Mouse (Mus musculus) intestine, embryonic 15.5 days (tissue): Measurements from ENCODE around the gene Krtap3-1. TPM values are rescaled to one million over a fixed set of nuclear protein-coding genes. Genes with fewer than 3 reads are reported as not detected.
"Not testable (repeated sequence)": the region's sequence is repeated elsewhere in the genome, so short reads cannot be mapped to it uniquely, and the experiment has no call there.

Source experiments
- ATAC-seq: fragments of 200-750 bp; cut with Nextera tagmentation; 2 replicates; pipeline ENCODE4 v1.8.0; 2017; ENCODE audit warnings: moderate TSS enrichment, moderate library complexity
- H3K27ac ChIP-seq: fragments of 300-500 bp; sonication (generic); 2 replicates; pipeline ENCODE4 v1.5.1; 2015; ENCODE audit warnings: mild to moderate bottlenecking, inconsistent platforms
- H3K27me3 ChIP-seq: fragments of 300-500 bp; sonication (generic); replicated peaks from 2 replicates; pipeline ENCODE4 v1.6.1; 2015; ENCODE audit warnings: inconsistent platforms
- H3K36me3 ChIP-seq: fragments of 300-500 bp; sonication (generic); 2 replicates; pipeline ENCODE4 v1.6.1; 2015; ENCODE audit warnings: inconsistent platforms
- H3K4me1 ChIP-seq: fragments of 300-500 bp; sonication (generic); replicated peaks from 2 replicates; pipeline ENCODE4 v1.6.1; 2015; ENCODE audit warnings: inconsistent platforms
- H3K4me2 ChIP-seq: fragments of 300-500 bp; sonication (generic); replicated peaks from 2 replicates; pipeline ENCODE4 v1.6.1; 2015; ENCODE audit warnings: mild to moderate bottlenecking, inconsistent platforms
- H3K4me3 ChIP-seq: fragments of 300-500 bp; sonication (generic); replicated peaks from 2 replicates; pipeline ENCODE4 v1.5.1; 2015; ENCODE audit warnings: inconsistent platforms
- H3K9ac ChIP-seq: fragments of 300-500 bp; sonication (generic); 2 replicates; pipeline ENCODE4 v1.6.1; 2015; ENCODE audit warnings: inconsistent platforms
- H3K9me3 ChIP-seq: fragments of 300-500 bp; sonication (generic); 2 replicates; pipeline ENCODE4 v1.6.1; 2016; ENCODE audit warnings: inconsistent platforms
- WGBS: fragments of 180-500 bp; shearing (Covaris S2); methylation state at CpG from one replicate; pipeline ENCODE4 v1.1.7; 2015; 5-methylcytosine and 5-hydroxymethylcytosine counted together
- polyA plus RNA-seq: library from polyadenylated mRNA; unstranded; fragments of >200 nt; fragmentation: Nextera tagmentation; extraction: Ambion mirVana; gene quantifications from 2 replicates; pipeline ENCODE4 v1.2.1, GENCODE M21; 2015

The Krtap3-1 gene
- polyA plus RNA-seq = 0.30 TPM in 1 of 2 replicates, not detected in the other

DNA sequence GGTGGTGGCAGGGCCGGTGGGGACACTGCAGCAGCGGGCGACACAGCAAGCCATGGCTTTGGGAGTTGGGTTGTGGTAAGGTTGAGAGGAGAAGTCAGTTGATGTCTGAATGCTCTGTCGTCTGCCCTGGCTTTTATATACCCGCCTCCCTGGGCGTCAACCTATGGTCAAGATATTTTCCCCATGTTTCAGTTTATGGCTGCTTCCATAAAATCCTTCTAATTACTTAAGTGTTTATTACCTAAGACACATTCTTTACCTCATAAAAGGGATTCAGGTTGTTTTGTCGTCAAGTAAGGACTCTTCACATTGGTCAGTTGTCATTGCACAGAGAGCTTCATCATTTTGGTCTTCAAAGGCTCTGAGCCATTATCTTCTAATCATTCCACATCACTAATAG, at the start of gene Krtap3-1:
Krtap3-1 (minus strand) TSS at position 101 of the 400 bp plus-strand sequence.
- WGBS = 77% methylated on average over 7 of the region's 7 CpGs

DNA sequence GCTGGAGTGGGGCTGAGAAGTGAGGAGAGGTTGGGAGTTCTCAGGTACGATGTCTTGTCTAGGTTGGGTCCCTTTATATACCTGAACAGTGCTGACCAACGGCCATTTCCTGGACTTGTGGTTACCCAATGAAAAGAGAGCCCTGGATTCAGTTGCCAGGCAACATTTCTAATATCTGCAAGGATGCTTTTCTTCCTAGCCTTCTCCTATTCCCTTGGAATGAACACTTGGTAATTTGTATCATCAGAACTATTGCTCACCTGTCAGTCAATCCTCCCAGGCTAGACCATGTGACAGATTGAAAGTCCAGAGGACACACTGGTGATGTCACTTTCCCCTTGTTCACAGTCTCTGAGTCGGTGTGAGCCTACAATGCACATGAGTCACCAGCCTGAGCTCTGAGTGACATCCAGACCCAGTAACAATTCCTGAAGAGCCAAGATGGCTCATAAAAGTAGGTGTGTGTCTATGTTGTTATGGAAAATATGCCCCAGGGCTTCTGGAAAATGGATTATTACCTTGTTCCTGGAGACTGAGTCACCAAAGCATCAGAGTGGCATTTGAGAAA, 48.5 kb upstream of the Krtap3-1 start, which contains the start of gene Krtap2-4:
Krtap2-4 (minus strand) TSS at position 51 of the 568 bp plus-strand sequence.
- H3K27me3 ChIP-seq = no peaks in the 10 kb centered on the region
- no peaks in the 10 kb centered on the region for H3K4me1 ChIP-seq
- no peaks in the 10 kb centered on the region for H3K9me3 ChIP-seq
- no peaks in the 10 kb centered on the region for H3K36me3 ChIP-seq
- H3K27ac ChIP-seq = no peak within 1 kb of the TSS
- H3K9ac ChIP-seq = no peak within 1 kb of the TSS
- 68% methylated on average over 3 of the region's 3 CpGs for WGBS
- no peak within 1 kb of the TSS for H3K4me3 ChIP-seq
- H3K4me2 ChIP-seq = no peak within 1 kb of the TSS
- peak; percentile 62; the same call in 1 of the 2 replicates for ATAC-seq

More for the DNA sequence above, at the start of gene Krtap3-1:
- no peak within 1 kb of the TSS for H3K27ac ChIP-seq
- H3K4me2 ChIP-seq = no peak within 1 kb of the TSS
- no peaks in the 10 kb centered on the region for H3K9me3 ChIP-seq
- no peak for ATAC-seq
- H3K36me3 ChIP-seq = no peaks in the 10 kb centered on the region
- H3K4me1 ChIP-seq = no peaks in the 10 kb centered on the region
- H3K27me3 ChIP-seq = no peaks in the 10 kb centered on the region
- no peak within 1 kb of the TSS for H3K4me3 ChIP-seq
- H3K9ac ChIP-seq = no peak within 1 kb of the TSS

DNA sequence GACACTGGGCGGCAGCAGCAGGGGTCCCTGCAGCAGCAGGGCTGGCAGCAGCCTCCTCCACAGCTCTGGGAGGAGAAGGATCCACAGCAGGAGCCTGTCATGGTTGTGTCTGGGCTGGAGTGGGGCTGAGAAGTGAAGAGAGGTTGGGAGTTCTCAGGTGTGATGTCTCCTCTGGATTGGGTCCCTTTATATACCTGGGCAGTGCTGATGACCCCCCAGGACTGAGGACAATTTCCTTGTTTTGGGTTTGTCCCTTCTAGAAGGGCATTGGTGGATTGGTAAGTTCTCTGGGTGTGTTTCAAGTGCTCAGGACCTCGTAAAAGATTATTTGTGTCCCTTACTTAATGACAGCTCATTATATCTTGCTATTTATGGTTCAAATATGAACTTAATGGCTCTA, 43.7 kb upstream of the Krtap3-1 start, which contains the start of gene Gm11937:
Gm11937 (minus strand) TSS at position 101 of the 400 bp plus-strand sequence.
- WGBS = 45% methylated on average over 1 of the region's 2 CpGs
- not testable (repeated sequence) for H3K4me2 ChIP-seq, H3K27ac ChIP-seq, H3K27me3 ChIP-seq, H3K4me1 ChIP-seq, H3K4me3 ChIP-seq, H3K9me3 ChIP-seq, H3K36me3 ChIP-seq, ATAC-seq, H3K9ac ChIP-seq

DNA sequence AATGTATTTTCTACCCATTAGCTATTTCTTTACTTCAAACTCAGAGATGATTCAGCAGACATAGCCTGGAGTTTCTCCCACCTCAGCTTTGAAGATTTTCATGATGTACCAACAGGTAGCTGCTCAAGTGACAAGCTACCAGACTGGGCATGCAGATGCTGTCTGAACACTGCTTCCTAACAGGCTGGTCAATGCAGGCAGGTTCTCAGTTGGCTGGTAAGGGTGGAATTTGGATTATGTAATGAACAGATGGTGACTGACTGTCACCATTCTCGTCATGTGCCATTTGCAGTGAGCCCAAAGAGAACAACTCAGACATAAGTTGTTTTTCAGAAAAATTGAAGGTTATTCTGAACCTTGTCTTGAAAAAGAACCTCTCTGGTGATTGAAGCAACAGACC, 42.7 kb upstream of the Krtap3-1 start:
- Histone ChIP-seq H3K9ac (no peak overlapping the region), H3K9me3 (no peaks in the 10 kb centered on the region), H3K4me1 (no peaks in the 10 kb centered on the region), H3K36me3 (no peaks in the 10 kb centered on the region), H3K27ac (no peak overlapping the region), H3K4me3 (no peak overlapping the region), H3K27me3 (no peaks in the 10 kb centered on the region), H3K4me2 (no peak overlapping the region)
- WGBS = 71% methylated on average over 1 of the region's 1 CpGs
- no peak for ATAC-seq

DNA sequence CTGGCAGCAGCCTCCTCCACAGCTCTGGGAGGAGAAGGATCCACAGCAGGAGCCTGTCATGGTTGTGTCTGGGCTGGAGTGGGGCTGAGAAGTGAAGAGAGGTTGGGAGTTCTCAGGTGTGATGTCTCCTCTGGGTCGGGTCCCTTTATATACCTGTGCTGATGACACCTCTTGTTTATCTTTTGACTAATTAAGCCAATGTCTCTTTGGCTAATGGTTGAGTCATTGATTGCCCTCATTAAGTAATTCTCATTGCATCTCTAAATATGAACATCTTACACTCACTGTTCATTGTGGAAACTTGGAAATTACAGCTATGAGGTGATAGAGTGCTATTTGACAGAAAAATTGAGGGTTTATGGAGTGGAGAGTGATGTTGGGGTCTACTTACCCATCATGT, 36.8 kb upstream of the Krtap3-1 start, which contains the start of gene Gm11938:
Gm11938 (minus strand) TSS at position 101 of the 400 bp plus-strand sequence.
- H3K27ac ChIP-seq, H3K27me3 ChIP-seq, H3K4me1 ChIP-seq, H3K36me3 ChIP-seq, H3K4me3 ChIP-seq, H3K9ac ChIP-seq, H3K4me2 ChIP-seq, H3K9me3 ChIP-seq, ATAC-seq: not testable (repeated sequence)
- 42% methylated on average over 1 of the region's 1 CpGs for WGBS

DNA sequence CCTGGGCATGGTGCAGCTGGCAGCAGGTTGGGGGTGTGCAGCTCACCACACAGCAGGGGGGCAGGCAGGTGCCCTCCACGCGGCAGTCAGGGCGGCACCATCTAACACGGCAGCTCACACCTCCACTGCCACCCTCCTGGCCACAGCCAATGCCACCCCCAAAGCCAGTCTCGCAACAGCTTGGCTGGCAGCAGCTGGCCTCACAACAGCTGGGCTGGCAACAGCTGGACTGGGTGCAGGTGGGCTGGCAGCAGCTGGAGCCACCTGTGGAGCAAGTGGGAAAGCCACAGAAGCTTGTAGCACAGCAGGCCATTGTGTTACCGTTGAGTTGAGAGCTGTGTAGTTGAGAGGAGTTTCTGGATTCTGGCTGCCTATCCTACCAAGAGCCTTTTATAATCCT, 31.3 kb upstream of the Krtap3-1 start, which contains the start of gene Krtap9-3:
Krtap9-3 (minus strand) TSS at position 364 of the 400 bp plus-strand sequence.
- H3K4me3 ChIP-seq, H3K4me2 ChIP-seq, ATAC-seq, H3K27me3 ChIP-seq, H3K36me3 ChIP-seq, H3K27ac ChIP-seq, H3K9ac ChIP-seq, H3K4me1 ChIP-seq, H3K9me3 ChIP-seq: not testable (repeated sequence)
- 77% methylated on average over 6 of the region's 6 CpGs for WGBS

DNA sequence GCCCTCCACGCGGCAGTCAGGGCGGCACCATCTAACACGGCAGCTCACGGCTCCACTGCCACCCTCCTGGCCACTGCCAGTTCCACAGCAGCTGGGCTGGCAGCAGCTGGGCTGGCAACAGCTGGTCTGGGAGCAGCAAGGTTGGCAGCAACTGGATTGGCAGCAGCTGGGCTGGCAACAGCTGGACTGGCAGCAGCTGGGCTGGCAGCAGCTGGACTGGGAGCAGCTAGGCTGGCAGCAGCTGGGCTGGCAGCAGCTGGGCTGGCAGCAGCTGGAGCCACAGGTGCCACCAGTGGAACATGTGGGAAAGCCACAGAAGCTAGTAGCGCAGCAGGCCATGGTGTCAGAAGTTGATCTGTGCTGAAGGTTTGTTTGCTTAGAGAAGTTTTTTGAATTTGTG, 24.6 kb upstream of the Krtap3-1 start, which contains the start of gene Krtap1-3:
Krtap1-3 (minus strand) TSS at position 359 of the 400 bp plus-strand sequence.
- ATAC-seq = no peak
- H3K36me3 ChIP-seq = no peaks in the 10 kb centered on the region
- no peaks in the 10 kb centered on the region for H3K4me1 ChIP-seq
- no peak within 1 kb of the TSS for H3K4me3 ChIP-seq
- WGBS = 90% methylated on average over 6 of the region's 6 CpGs
- H3K9ac ChIP-seq = no peak within 1 kb of the TSS
- H3K27me3 ChIP-seq = no peaks in the 10 kb centered on the region
- no peak within 1 kb of the TSS for H3K4me2 ChIP-seq
- H3K9me3 ChIP-seq = no peaks in the 10 kb centered on the region
- no peak within 1 kb of the TSS for H3K27ac ChIP-seq

DNA sequence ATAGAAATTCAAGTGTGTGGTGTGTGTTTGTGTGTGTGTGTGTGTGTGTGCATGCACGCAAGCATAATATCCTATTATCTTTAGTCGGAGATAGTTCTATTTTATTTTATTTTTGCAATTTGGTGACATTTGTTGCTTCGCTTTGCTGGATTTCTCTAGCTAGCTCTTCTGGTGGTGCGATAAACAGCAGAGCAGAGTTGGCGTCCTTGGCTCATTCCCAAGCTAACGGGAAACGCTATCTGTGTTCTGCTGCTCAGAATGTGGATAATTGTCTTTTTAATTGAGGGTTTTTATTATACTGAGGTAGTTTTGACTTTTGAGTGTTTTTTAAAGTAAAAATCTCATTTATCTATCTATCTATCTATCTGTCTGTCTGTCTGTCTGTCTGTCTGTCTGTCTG, 18.7 kb upstream of the Krtap3-1 start:
- no peaks in the 10 kb centered on the region for H3K36me3 ChIP-seq
- ATAC-seq = no peak
- H3K27me3 ChIP-seq = no peaks in the 10 kb centered on the region
- no peak overlapping the region for H3K4me3 ChIP-seq
- H3K4me1 ChIP-seq = no peaks in the 10 kb centered on the region
- no peak overlapping the region for H3K9ac ChIP-seq
- 78% methylated on average over 7 of the region's 7 CpGs for WGBS
- no peak overlapping the region for H3K27ac ChIP-seq
- H3K4me2 ChIP-seq = no peak overlapping the region
- no peaks in the 10 kb centered on the region for H3K9me3 ChIP-seq

DNA sequence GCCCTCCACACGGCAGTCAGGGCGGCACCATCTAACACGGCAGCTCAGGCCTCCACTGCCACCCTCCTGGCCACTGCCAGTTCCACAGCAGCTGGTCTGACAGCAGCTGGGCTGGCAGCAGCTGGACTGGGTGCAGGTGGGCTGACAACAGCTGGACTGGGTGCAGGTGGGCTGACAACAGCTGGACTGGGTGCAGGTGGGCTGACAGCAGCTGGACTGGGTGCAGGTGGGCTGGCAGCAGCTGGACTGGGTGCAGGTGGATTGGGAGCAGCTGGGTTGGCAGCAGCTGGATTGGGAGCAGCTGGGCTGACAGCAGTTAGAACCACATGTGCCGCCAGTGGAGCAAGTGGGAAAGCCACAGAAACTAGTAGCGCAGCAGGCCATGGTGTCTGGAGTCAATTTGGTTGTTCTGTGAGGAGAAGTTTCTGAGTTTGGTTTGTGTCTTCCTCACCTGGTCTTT, 16.8 kb upstream of the Krtap3-1 start, which contains the start of gene Krtap1-4:
Krtap1-4 (minus strand) TSS at position 410 of the 460 bp plus-strand sequence.
- Histone ChIP-seq H3K9me3 (no peaks in the 10 kb centered on the region), H3K36me3 (no peaks in the 10 kb centered on the region), H3K27ac (no peak within 1 kb of the TSS), H3K27me3 (no peaks in the 10 kb centered on the region), H3K9ac (no peak within 1 kb of the TSS), H3K4me2 (no peak within 1 kb of the TSS), H3K4me3 (no peak within 1 kb of the TSS), H3K4me1 (no peaks in the 10 kb centered on the region)
- ATAC-seq = no peak
- WGBS = 79% methylated on average over 5 of the region's 5 CpGs

DNA sequence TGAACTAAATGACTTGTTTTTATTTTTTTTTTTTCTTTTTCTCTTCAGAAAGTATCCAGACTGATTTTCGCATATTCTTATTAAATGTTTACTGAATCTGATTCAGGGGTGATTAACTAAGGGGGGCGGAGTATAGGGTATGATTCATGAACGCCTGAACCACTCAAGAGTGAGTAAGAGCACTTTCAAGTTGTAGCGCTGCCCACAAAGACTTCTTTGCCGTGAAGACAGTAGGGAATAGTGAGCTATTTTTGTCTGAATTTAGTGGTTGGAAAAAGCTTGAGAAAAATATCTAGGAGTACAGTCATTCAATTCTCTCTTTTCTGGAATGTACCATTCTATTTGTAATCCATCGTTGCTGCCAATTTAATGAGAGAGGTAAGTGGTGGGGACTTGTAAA, 15.1 kb upstream of the Krtap3-1 start:
- H3K9me3 ChIP-seq = no peaks in the 10 kb centered on the region
- no peak overlapping the region for H3K27ac ChIP-seq
- no peaks in the 10 kb centered on the region for H3K27me3 ChIP-seq
- no peak overlapping the region for H3K4me3 ChIP-seq
- H3K4me1 ChIP-seq = no peaks in the 10 kb centered on the region
- no peaks in the 10 kb centered on the region for H3K36me3 ChIP-seq
- no peak overlapping the region for H3K9ac ChIP-seq
- WGBS = 88% methylated on average over 6 of the region's 6 CpGs
- H3K4me2 ChIP-seq = no peak overlapping the region
- no peak for ATAC-seq

DNA sequence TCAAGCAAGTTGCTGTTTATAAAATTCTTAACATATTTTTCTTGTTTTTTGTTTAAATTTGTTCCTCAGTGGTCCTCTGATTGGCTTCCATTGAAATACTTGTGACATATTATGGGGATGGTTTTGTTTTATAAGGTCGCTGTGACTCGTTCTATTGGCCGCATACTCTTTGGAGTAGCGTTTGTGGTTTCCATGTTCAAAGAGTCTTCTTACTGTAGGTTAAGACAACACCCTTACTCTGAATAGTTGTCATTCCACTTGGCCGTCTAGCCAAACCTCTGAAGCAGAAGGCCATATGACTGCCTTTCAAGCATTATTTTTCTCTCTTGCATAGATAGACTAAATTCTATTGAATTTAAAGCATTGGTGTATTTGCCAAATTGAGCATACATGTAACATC, 14.6 kb upstream of the Krtap3-1 start:
- no peaks in the 10 kb centered on the region for H3K36me3 ChIP-seq
- H3K4me2 ChIP-seq = no peak overlapping the region
- WGBS = 95% methylated on average over 5 of the region's 5 CpGs
- ATAC-seq = no peak
- no peaks in the 10 kb centered on the region for H3K9me3 ChIP-seq
- no peak overlapping the region for H3K4me3 ChIP-seq
- no peak overlapping the region for H3K9ac ChIP-seq
- H3K4me1 ChIP-seq = no peaks in the 10 kb centered on the region
- H3K27me3 ChIP-seq = no peaks in the 10 kb centered on the region
- H3K27ac ChIP-seq = no peak overlapping the region

DNA sequence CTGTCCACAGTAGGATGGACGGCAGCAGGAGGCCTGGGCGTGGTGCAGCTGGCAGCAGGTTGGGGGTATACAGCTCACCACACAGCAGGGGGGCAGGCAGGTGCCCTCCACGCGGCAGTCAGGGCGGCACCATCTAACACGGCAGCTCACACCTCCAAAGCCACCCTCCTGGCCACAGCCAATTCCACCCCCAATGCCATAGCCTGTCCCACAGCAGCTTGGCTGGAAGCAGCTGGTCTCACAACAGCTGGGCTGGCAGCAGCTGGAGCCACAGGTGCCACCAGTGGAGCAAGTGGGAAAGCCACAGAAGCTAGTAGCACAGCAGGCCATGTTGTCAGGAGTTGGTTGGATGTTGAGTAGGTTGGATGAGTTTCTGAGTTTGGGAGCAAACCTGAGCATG, 14.2 kb upstream of the Krtap3-1 start, which contains the start of gene Krtap1-5:
Krtap1-5 (minus strand) TSS at position 381 of the 400 bp plus-strand sequence.
- Histone ChIP-seq H3K9me3 (no peaks in the 10 kb centered on the region), H3K4me1 (no peaks in the 10 kb centered on the region), H3K27me3 (no peaks in the 10 kb centered on the region), H3K4me3 (no peak within 1 kb of the TSS), H3K36me3 (no peaks in the 10 kb centered on the region), H3K27ac (no peak within 1 kb of the TSS), H3K9ac (no peak within 1 kb of the TSS), H3K4me2 (no peak within 1 kb of the TSS)
- no peak for ATAC-seq
- WGBS = 95% methylated on average over 6 of the region's 6 CpGs

DNA sequence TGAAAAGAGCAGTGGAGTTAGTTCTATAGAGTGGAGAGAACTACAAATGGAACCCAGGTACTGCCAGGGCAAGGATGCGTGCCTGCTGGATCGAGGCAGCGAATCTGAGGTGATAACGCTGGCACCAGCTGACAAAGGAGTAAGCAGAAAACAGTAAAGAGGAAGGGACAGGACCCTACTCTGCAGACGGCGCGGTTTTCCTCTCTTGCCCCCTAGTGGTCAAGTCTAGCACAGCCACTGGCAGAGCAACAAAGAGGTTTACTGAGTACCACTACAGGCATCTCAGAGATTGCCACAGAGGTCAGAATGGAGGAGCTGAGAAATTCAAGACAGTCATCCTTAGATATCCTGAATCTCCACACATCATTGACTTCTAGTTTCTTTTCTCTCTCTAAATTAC, 7.7 kb upstream of the Krtap3-1 start:
- H3K9me3 ChIP-seq = no peaks in the 10 kb centered on the region
- H3K4me3 ChIP-seq = no peak overlapping the region
- H3K36me3 ChIP-seq = no peaks in the 10 kb centered on the region
- whole genome bisulfite sequencing = 2% methylated on average over 7 of the region's 7 CpGs
- no peak overlapping the region for H3K9ac ChIP-seq
- peak; percentile 75; the same call in 1 of the 2 replicates for ATAC-seq
- no peaks in the 10 kb centered on the region for H3K27me3 ChIP-seq
- peak overlapping the region; percentile 40; the same call in 1 of the 2 replicates for H3K4me2 ChIP-seq
- H3K27ac ChIP-seq = no peak overlapping the region
- H3K4me1 ChIP-seq = no peaks in the 10 kb centered on the region
